Comparison of ENCODE assay signal across 14 mouse cellular contexts in genomic region chr1:155425285-155425684, GRCm38 (mm10).
"Had no signal": no experiment of that assay in that cellular context is flagged by ENCODE, and none has a peak within 500 bp of the region (broad histone marks: within the 10 kb centered on the region; RNA-seq: fewer than 3 reads in every experiment).

No protein-coding gene starts in this region.

- H3K27me3 ChIP-seq: limb, embryonic 12.5 days; lung, embryonic 15.5 days; midbrain, embryonic 15.5 days; neural tube, embryonic 13.5 days had no signal

- H3K4me2 ChIP-seq: limb, embryonic 12.5 days; lung, embryonic 15.5 days; midbrain, embryonic 15.5 days; neural tube, embryonic 13.5 days had no signal

- H3K4me1 ChIP-seq: limb, embryonic 12.5 days; lung, embryonic 15.5 days had no signal

- H3K9ac ChIP-seq: limb, embryonic 12.5 days; lung, embryonic 15.5 days; midbrain, embryonic 15.5 days; neural tube, embryonic 13.5 days had no signal

- H3K9me3 ChIP-seq: limb, embryonic 12.5 days; lung, embryonic 15.5 days; midbrain, embryonic 10.5 days; midbrain, embryonic 15.5 days; neural tube, embryonic 13.5 days had no signal

- H3K4me3 ChIP-seq: layer of hippocampus, adult 2 months; limb, embryonic 12.5 days; lung, embryonic 15.5 days; midbrain, embryonic 10.5 days; midbrain, embryonic 15.5 days; neural tube, embryonic 13.5 days had no signal

- H3K27ac ChIP-seq: layer of hippocampus, adult 2 months; limb, embryonic 12.5 days; lung, embryonic 15.5 days; midbrain, embryonic 10.5 days; midbrain, embryonic 15.5 days; neural tube, embryonic 13.5 days had no signal

- H3K36me3 ChIP-seq: limb, embryonic 12.5 days; lung, embryonic 15.5 days; midbrain, embryonic 10.5 days; midbrain, embryonic 15.5 days; neural tube, embryonic 13.5 days had no signal

- DNase-seq: kidney, adult 18-20 months; kidney, postnatal 10 days; lung, postnatal 14 days; retina, postnatal 1 day; right cerebral cortex, postnatal 4 days; spleen, adult 18-20 months; thymus, adult 18-20 months; thymus, postnatal 14 days had no signal

- ATAC-seq: midbrain, embryonic 15.5 days had no signal
